Mouse (Mus musculus) gastrocnemius, adult 2 months (tissue): ENCODE results near the gene Lca5. TPM values are rescaled to one million over a fixed set of nuclear protein-coding genes. Genes with fewer than 3 reads are reported as not detected.

ENCODE experiments used
- DNase-seq: peaks from one replicate; pipeline ENCODE4 v3.0.0; 2022
- H3K27ac ChIP-seq: fragments of 200-600 bp; 2 replicates; pipeline ENCODE4 v1.8.1; 2022; ENCODE audit warnings: mild to moderate bottlenecking
- H3K4me3 ChIP-seq: fragments of 200-600 bp; 2 replicates; pipeline ENCODE4 v1.8.1; 2022; ENCODE audit warnings: mild to moderate bottlenecking, moderate library complexity
- CTCF ChIP-seq: fragments of 200-600 bp; IDR thresholded peaks from 2 replicates; pipeline ENCODE4 v1.8.1; 2022; ENCODE audit warnings: antibody characterized with exemption, mild to moderate bottlenecking, moderate library complexity
- intact Hi-C: fragments of 180-260 bp; cut with DNase I; formaldehyde crosslinking; loops from one replicate; pipeline ENCODE4 v1.15.1; 2025
- long read RNA-seq, 2 experiments: library from polyadenylated mRNA; stranded (forward); transcript quantifications; one replicate each; pipeline ENCODE4 v2.0.0; 2021
- total RNA-seq, 2 experiments: library from RNA; stranded (reverse); gene quantifications; 2 replicates each; pipeline ENCODE4 v1.2.3; 2021

The Lca5 gene
- total RNA-seq, result 1 to 10 TPM; 1.4 to 3.0 TPM
- long read RNA-seq, experiment 1, full-length matches to known transcripts, result 1 of 1 reads
- long read RNA-seq, experiment 1, partial matches to known transcripts, result 0 of 1 reads
- long read RNA-seq, experiment 1, other reads (novel, unspliced or antisense), result 0 of 1 reads
- long read RNA-seq, experiment 2, partial matches to known transcripts, result 0 of 1 reads
- long read RNA-seq, experiment 2, other reads (novel, unspliced or antisense), result 1 of 1 reads

GRCm38 (mm10) chr9:83440392-83441357 lies at the start of gene Lca5:
TSS of gene Lca5 (minus strand) at chr9:83441127.
- TF ChIP-seq CTCF, result no peak
- Histone ChIP-seq H3K4me3 (peak within 1 kb of the TSS; percentile 84), H3K27ac (peak within 1 kb of the TSS; percentile 83)
- intact Hi-C loops, result loop anchor here (10.0 kb wide), 1 partner anchor 466 kb away; the partner anchor contains the start of gene Phip
- peak; percentile 94 for DNase-seq

- no peak overlapping the region for H3K27ac ChIP-seq
- intact Hi-C loops, result loop anchor here (2.0 to 10.0 kb wide), 2 partner anchors 122 to 206 kb away; no protein-coding TSS in a partner anchor
- DNase-seq, result no peak
- H3K4me3 ChIP-seq, result no peak overlapping the region
- peak; percentile 51 for TF ChIP-seq CTCF
Measured at GRCm38 (mm10) chr9:83488491-83489210, 47.7 kb upstream of the Lca5 start.

DNA sequence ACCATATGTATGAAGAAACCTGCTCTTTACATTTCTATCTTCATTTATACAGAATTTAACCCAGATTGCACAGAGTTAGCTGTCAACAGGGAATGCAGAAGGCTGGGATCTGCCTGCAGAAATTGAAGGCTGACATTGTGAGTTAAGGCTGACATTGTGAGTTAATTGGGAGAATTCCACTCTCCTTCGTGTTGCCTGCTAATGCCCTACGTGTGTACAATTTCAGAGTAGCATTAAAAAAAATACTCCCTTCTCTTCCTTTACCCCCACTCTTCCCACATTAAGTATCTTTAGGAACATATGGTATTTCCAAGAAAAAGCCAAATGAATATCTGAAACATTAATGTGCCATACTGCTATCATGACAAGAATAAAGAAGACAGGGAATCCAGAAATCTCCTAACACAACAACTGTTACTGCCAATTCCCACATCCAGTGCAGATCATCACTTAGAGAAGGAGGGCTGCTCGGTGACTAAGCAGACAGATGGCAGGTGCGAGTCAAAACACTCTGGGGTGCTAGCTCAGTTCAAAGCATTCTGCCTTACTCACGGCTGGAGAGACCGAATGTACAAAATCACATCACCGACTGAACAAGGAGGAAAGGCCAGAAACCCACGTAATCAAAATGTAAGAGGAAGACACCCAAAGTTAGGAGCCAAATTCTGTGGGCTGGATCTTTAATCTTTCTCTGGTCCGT lies 47.0 kb upstream of the Lca5 start:
- TF ChIP-seq CTCF, result no peak
- Histone ChIP-seq H3K4me3 (no peak overlapping the region), H3K27ac (no peak overlapping the region)
- DNase-seq, result no peak
- intact Hi-C loops, result loop anchor here (2.0 to 10.0 kb wide), 2 partner anchors 123 to 207 kb away; no protein-coding TSS in a partner anchor

- no peak overlapping the region for H3K4me3 ChIP-seq
- H3K27ac ChIP-seq, result no peak overlapping the region
- no peak for TF ChIP-seq CTCF
- intact Hi-C loops, result loop anchor here (10.0 kb wide), 1 partner anchor 209 kb away; no protein-coding TSS in a partner anchor
- no peak for DNase-seq
Measured at GRCm38 (mm10) chr9:83485966-83486365, 45.0 kb upstream of the Lca5 start.

DNA sequence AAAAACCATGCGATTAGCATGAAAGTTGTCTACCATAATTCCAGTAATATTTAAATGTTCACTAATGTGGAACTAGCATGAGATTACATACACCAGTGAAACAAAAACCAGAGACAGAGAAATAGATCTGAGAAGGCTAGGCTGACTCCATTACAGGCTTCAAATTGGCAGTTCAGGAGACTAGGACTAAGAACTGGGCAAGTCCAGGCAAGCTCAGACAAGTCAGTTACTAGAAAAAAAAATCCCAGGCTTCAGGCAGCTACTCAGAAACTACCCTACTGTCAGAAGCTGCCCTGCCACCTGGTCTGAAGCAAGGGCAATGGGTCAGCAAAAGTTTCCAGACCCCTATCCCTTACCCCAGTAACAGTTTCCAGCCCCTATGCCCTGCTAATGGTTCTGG lies 44.4 kb upstream of the Lca5 start:
- intact Hi-C loops, result loop anchor here (10.0 kb wide), 1 partner anchor 209 kb away; no protein-coding TSS in a partner anchor
- Histone ChIP-seq H3K27ac (no peak overlapping the region), H3K4me3 (no peak overlapping the region)
- no peak for DNase-seq
- TF ChIP-seq CTCF, result no peak

DNA sequence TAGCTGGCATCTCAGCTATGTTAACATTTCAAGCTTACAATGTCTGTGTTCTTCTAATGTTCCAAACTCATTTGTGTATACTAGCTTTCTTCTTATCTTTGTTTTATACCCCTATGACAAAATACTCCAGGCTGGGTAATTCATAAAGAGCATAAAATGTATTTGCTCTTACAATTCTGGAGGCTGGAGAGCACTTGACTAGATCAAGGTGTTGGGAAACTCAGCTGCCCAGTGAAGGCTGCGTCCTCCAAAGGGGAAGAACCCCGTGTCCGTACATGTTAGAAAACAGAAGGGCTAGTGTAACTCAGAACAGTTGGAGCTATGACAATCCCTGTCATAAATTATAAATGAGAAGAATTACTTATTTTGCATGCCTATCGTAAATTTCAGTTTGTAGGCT lies 42.5 kb upstream of the Lca5 start:
- H3K27ac ChIP-seq, result no peak overlapping the region
- no peak for DNase-seq
- TF ChIP-seq CTCF, result no peak
- intact Hi-C loops, result loop anchor here (10.0 kb wide), 1 partner anchor 211 kb away; no protein-coding TSS in a partner anchor
- no peak overlapping the region for H3K4me3 ChIP-seq

DNA sequence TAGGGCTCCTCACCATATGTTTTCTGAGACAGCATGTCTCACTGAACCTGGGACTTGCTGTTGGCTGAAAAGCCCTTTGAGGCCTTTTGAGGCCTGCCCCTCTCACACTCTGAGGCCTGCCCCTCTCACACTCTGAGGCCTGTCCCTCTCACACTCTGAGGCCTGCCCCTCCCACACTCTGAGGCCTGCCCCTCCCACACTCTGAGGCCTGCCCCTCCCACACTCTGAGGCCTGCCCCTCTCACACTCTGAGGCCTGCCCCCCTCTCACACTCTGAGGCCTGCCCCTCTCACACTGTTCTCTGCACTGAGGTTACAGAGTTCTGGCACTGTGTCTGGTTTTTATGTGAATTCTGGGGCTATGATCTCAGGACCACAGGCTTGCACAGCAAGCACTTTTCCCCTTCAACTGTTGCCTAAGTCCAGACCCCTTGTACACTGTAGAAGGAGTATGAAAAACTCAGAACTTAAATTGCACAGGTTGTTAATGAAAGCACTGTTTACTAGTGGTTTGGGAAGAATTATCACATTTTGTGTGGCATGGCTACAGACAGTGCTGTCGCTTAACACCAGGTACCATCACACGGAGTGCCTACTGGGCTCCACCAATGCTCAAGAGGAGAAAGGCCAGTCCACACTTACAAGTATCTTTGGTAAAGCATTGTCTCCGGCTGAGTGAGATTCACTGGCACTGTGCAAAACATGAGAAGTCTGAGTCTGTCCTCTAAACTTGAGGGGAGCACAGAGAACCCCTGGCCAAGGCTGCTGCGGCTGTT lies 41.4 kb upstream of the Lca5 start:
- no peak for TF ChIP-seq CTCF
- intact Hi-C loops, result loop anchor here (10.0 kb wide), 1 partner anchor 212 kb away; no protein-coding TSS in a partner anchor
- H3K27ac ChIP-seq, result no peak overlapping the region
- no peak overlapping the region for H3K4me3 ChIP-seq
- no peak for DNase-seq

DNA sequence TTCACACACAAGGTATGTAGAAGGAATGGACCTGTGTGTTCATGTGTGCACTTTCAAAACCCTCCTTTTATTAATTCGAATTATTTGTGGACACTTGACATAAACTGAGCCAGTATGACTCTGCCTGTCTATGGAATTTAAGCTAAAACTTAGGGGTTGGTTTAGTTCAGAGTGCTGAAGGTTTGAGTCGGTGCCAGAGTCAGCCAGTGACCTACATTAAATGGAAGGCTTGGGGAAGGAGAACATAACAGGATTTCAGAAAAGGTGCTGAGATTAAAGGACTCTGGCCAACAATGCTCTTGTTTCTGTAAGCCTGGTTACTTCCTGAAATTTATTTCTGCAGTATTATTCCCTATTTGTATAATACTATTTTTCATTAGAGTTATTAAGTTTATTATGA lies 28.9 kb upstream of the Lca5 start:
- DNase-seq, result no peak
- intact Hi-C loops, result no loop called here
- Histone ChIP-seq H3K27ac (no peak overlapping the region), H3K4me3 (no peak overlapping the region)
- no peak for TF ChIP-seq CTCF

GRCm38 (mm10) chr9:83447771-83448170 lies 6.8 kb upstream of the Lca5 start:
- peak overlapping the region; percentile 85 for H3K27ac ChIP-seq
- H3K4me3 ChIP-seq, result peak overlapping the region; percentile 80
- DNase-seq, result peak; percentile 66
- TF ChIP-seq CTCF, result no peak
- intact Hi-C loops, result loop anchor here (10.0 kb wide), 1 partner anchor 473 kb away; the partner anchor contains the start of gene Phip

DNA sequence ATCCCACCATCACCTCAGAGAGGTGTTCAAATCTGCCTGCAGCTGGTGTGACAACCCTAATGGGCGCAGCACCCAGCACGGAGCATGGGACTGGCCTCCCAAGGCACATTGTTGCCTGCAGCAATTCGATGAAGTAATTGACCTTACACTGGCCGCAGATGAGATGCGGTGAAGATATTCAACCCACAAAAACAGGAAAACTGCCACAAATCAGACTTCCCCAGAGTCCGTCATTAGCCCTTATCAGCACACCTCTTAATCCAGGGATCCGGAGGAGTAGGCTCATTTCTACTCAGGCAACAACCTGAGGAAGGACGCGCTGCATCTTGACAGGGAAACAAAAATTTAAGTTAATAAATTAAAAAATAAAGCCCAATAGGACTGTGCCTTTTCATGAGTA lies 6.2 kb upstream of the Lca5 start:
- no peak for DNase-seq
- peak overlapping the region; percentile 85 for H3K27ac ChIP-seq
- no peak for TF ChIP-seq CTCF

DNA sequence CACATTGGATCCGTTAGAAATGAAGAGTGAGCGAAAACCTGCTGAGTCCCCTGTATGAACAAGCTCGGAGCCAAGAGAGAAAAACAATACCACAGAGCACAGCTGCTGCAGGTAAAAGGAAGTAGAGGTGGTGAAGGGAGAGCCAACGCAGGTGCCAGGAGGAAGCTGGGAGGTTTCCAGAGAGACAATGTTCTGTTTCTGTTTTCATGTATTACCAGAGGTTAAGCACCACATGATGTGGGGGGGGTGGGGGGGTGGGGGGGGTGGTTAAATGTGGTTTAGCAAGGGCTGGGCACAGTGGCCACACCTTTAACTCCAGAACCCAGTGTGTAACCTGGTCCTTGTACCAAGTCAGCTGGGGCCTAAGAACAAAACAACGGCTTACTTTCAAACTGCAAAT lies 3.3 kb downstream of the Lca5 start:
- H3K27ac ChIP-seq, result no peak overlapping the region
- no peak for TF ChIP-seq CTCF
- no peak overlapping the region for H3K4me3 ChIP-seq
- DNase-seq, result no peak
- intact Hi-C loops, result no loop called here

More for the DNA sequence above, 6.2 kb upstream of the Lca5 start:
- intact Hi-C loops, result loop anchor here (10.0 kb wide), 1 partner anchor 472 kb away; the partner anchor contains the start of gene Phip
- peak overlapping the region; percentile 80 for H3K4me3 ChIP-seq
